Mouse (Mus musculus): ENCODE results near the gene Mier3. TPM values are rescaled to one million over a fixed set of nuclear protein-coding genes. Genes with fewer than 3 reads are reported as not detected.

Mier3 gene
- total RNA-seq, 1 experiment = 16.5 TPM

DNA sequence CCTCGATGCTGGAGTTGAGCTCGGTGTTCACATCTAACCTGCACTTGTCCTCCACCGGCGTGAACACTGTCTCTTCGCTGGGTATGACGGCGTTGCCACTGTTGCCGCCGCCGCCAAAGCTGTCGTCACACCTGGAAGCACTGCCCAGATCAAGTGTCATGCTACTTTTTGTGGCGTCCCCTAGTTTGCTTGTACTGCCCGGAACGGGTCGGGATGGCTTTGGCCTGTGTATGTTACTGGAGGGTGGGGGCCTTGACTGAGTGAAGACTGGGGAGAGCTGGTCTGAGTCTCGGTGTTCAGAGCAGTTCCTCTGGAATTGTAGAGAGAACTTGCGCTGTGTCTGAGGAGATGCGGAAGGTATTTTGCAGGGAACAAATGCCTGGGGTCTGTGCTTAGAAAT is 74.6 kb downstream of the Mier3 start:
- H3K4me1 ChIP-seq (ENCODE audit: control insufficient read depth in 2 of 2, insufficient read depth in 2 of 2, low read length in 2 of 2, poor library complexity in 1 of 2) = no peaks in the 10 kb centered on the region
- no peak overlapping the region for H3K4me3 ChIP-seq (ENCODE audit: insufficient read depth in 1 of 2, low read depth in 1 of 2, low read length in 2 of 2, poor library complexity in 1 of 2, severe bottlenecking in 1 of 2)
- peaks cover 58% of the 10 kb centered on the region for H3K36me3 ChIP-seq (ENCODE audit: control insufficient read depth, insufficient read depth, low read length, poor library complexity, severe bottlenecking)
- H3K27ac ChIP-seq (ENCODE audit: insufficient read depth, low read depth, low read length, poor library complexity, severe bottlenecking) = no peak overlapping the region
- no peak overlapping the region for H3K9ac ChIP-seq (ENCODE audit: insufficient read depth, low read depth, low read length, poor library complexity, severe bottlenecking)
- no peaks in the 10 kb centered on the region for H3K9me3 ChIP-seq (ENCODE audit: control insufficient read depth, insufficient read depth, low read depth, low read length)
- TF ChIP-seq ZNF384 (IDR thresholded peaks at IDR 0.05; ENCODE audit: low read depth, low read length) (no peak), ZC3H11A (IDR thresholded peaks at IDR 0.05; ENCODE audit: borderline replicate concordance, low read depth, low read length) (no peak), CHD2 (IDR thresholded peaks at IDR 0.05; ENCODE audit: low read depth, low read length) (no peak), HCFC1 (IDR thresholded peaks at IDR 0.05; ENCODE audit: borderline replicate concordance, insufficient read depth, low read length) (no peak), MAFK (IDR thresholded peaks at IDR 0.05; ENCODE audit: insufficient read depth, low read depth, low read length) (no peak)
- in situ Hi-C loops (cut with MboI; ENCODE audit: low sequenced_read_pairs in 2 of 2, unreplicated experiment in 2 of 2) = no loop called here
- no peak for DNase-seq (ENCODE audit: low read depth, low spot score)

DNA sequence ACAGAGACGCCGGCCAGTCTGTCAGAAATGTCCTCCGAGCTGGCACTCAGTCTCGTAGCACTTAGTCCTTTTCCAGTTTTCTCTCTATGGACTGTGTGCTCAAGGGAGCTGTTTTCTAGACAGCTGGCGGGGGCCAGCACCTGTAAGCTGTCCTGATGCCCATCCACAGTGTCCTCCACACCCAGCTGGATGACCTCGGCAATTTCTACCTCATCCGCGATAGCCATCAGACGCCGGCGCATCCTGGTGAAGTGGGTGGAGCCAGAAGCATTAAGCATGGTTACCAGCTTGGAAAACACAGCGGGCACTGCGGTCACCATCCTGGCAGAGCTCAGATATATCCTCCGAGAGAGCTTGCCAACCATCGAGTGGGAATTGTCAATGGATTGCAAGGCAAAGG is 75.2 kb downstream of the Mier3 start:
- Histone ChIP-seq H3K36me3 (ENCODE audit: control insufficient read depth, insufficient read depth, low read length, poor library complexity, severe bottlenecking) (peaks cover 63% of the 10 kb centered on the region), H3K27ac (ENCODE audit: insufficient read depth, low read depth, low read length, poor library complexity, severe bottlenecking) (no peak overlapping the region), H3K4me1 (ENCODE audit: control insufficient read depth in 2 of 2, insufficient read depth in 2 of 2, low read length in 2 of 2, poor library complexity in 1 of 2) (no peaks in the 10 kb centered on the region), H3K9ac (ENCODE audit: insufficient read depth, low read depth, low read length, poor library complexity, severe bottlenecking) (no peak overlapping the region), H3K9me3 (ENCODE audit: control insufficient read depth, insufficient read depth, low read depth, low read length) (no peaks in the 10 kb centered on the region), H3K4me3 (ENCODE audit: insufficient read depth in 1 of 2, low read depth in 1 of 2, low read length in 2 of 2, poor library complexity in 1 of 2, severe bottlenecking in 1 of 2) (no peak overlapping the region)
- TF ChIP-seq MAFK (IDR thresholded peaks at IDR 0.05; ENCODE audit: insufficient read depth, low read depth, low read length) (no peak), HCFC1 (IDR thresholded peaks at IDR 0.05; ENCODE audit: borderline replicate concordance, insufficient read depth, low read length) (no peak), ZNF384 (IDR thresholded peaks at IDR 0.05; ENCODE audit: low read depth, low read length) (no peak), CHD2 (IDR thresholded peaks at IDR 0.05; ENCODE audit: low read depth, low read length) (no peak), ZC3H11A (IDR thresholded peaks at IDR 0.05; ENCODE audit: borderline replicate concordance, low read depth, low read length) (no peak)
- in situ Hi-C loops (cut with MboI; ENCODE audit: low sequenced_read_pairs in 2 of 2, unreplicated experiment in 2 of 2) = no loop called here
- DNase-seq (ENCODE audit: low read depth, low spot score) = no peak

DNA sequence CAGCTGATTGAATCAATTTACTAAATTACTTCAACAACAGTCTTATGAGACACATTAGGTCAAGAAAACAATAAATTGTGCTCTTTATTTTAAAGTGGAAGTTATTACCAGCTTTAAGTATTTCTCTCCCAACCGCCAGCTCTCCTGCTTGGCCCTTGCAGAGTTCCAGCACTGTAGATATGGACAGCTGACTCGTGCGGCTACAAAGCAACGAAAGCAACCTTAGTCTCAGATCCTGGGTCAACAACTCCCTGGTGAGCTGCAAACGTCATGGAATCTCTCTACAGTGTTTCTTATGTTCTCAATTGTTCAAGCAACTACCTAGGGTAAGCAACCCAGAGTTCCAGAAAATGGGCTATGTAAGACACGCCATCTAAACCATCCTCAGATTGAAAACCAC is 76.2 kb downstream of the Mier3 start:
- no peaks in the 10 kb centered on the region for H3K9me3 ChIP-seq (ENCODE audit: control insufficient read depth, insufficient read depth, low read depth, low read length)
- no peak overlapping the region for H3K9ac ChIP-seq (ENCODE audit: insufficient read depth, low read depth, low read length, poor library complexity, severe bottlenecking)
- H3K27ac ChIP-seq (ENCODE audit: insufficient read depth, low read depth, low read length, poor library complexity, severe bottlenecking) = no peak overlapping the region
- H3K36me3 ChIP-seq (ENCODE audit: control insufficient read depth, insufficient read depth, low read length, poor library complexity, severe bottlenecking) = peaks cover 62% of the 10 kb centered on the region
- H3K4me3 ChIP-seq (ENCODE audit: insufficient read depth in 1 of 2, low read depth in 1 of 2, low read length in 2 of 2, poor library complexity in 1 of 2, severe bottlenecking in 1 of 2) = no peak overlapping the region
- TF ChIP-seq HCFC1 (IDR thresholded peaks at IDR 0.05; ENCODE audit: borderline replicate concordance, insufficient read depth, low read length) = no peak
- TF ChIP-seq MAFK (IDR thresholded peaks at IDR 0.05; ENCODE audit: insufficient read depth, low read depth, low read length) = no peak
- no peak for TF ChIP-seq ZNF384 (IDR thresholded peaks at IDR 0.05; ENCODE audit: low read depth, low read length)
- TF ChIP-seq CHD2 (IDR thresholded peaks at IDR 0.05; ENCODE audit: low read depth, low read length) = no peak
- TF ChIP-seq ZC3H11A (IDR thresholded peaks at IDR 0.05; ENCODE audit: borderline replicate concordance, low read depth, low read length) = no peak
- no peaks in the 10 kb centered on the region for H3K4me1 ChIP-seq (ENCODE audit: control insufficient read depth in 2 of 2, insufficient read depth in 2 of 2, low read length in 2 of 2, poor library complexity in 1 of 2)
- DNase-seq (ENCODE audit: low read depth, low spot score) = no peak
- in situ Hi-C loops (cut with MboI; ENCODE audit: low sequenced_read_pairs in 2 of 2, unreplicated experiment in 2 of 2) = no loop called here

DNA sequence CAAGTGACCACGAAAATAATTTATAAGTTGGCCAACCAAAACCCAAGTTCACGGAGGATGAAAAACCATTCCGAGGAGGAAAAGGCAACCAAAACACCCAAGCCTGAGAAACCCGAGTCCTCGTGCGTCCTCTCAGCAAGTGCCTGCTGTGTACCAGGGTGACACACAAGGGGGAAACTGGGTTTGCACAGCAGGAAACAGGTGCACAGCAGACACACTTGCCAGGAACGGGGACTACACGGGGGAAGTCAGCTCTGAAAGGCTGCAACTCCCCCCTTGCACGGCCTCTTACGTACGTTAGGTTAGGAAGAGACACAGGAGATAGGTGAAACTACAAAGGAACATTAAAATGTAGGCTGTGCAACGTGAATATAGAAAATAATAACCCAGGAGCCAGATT is 81.7 kb downstream of the Mier3 start:
- Histone ChIP-seq H3K27ac (ENCODE audit: insufficient read depth, low read depth, low read length, poor library complexity, severe bottlenecking) (no peak overlapping the region), H3K9me3 (ENCODE audit: control insufficient read depth, insufficient read depth, low read depth, low read length) (no peaks in the 10 kb centered on the region), H3K9ac (ENCODE audit: insufficient read depth, low read depth, low read length, poor library complexity, severe bottlenecking) (no peak overlapping the region), H3K4me1 (ENCODE audit: control insufficient read depth in 2 of 2, insufficient read depth in 2 of 2, low read length in 2 of 2, poor library complexity in 1 of 2) (no peaks in the 10 kb centered on the region), H3K4me3 (ENCODE audit: insufficient read depth in 1 of 2, low read depth in 1 of 2, low read length in 2 of 2, poor library complexity in 1 of 2, severe bottlenecking in 1 of 2) (no peak overlapping the region), H3K36me3 (ENCODE audit: control insufficient read depth, insufficient read depth, low read length, poor library complexity, severe bottlenecking) (peaks cover 47% of the 10 kb centered on the region)
- DNase-seq (ENCODE audit: low read depth, low spot score) = no peak
- no peak for TF ChIP-seq ZC3H11A (IDR thresholded peaks at IDR 0.05; ENCODE audit: borderline replicate concordance, low read depth, low read length)
- TF ChIP-seq HCFC1 (IDR thresholded peaks at IDR 0.05; ENCODE audit: borderline replicate concordance, insufficient read depth, low read length) = no peak
- no peak for TF ChIP-seq MAFK (IDR thresholded peaks at IDR 0.05; ENCODE audit: insufficient read depth, low read depth, low read length)
- no peak for TF ChIP-seq CHD2 (IDR thresholded peaks at IDR 0.05; ENCODE audit: low read depth, low read length)
- TF ChIP-seq ZNF384 (IDR thresholded peaks at IDR 0.05; ENCODE audit: low read depth, low read length) = no peak
- in situ Hi-C loops (cut with MboI; ENCODE audit: low sequenced_read_pairs in 2 of 2, unreplicated experiment in 2 of 2) = no loop called here

Other genes starting within 250 kb of the Mier3 start
- gene Gpbp1, start 190.9 kb upstream of the Mier3 start, total RNA-seq (2012; rRNA removed) = 53.2 and 74.6 TPM in 2 replicates
- 0.22 TPM in 1 of 2 replicates, not detected in the other for gene Gm49496, start 131.0 kb upstream of the Mier3 start, total RNA-seq (2012; rRNA removed)
- gene Gm10198, start 88.2 kb upstream of the Mier3 start, total RNA-seq (2012; rRNA removed) = not detected in 2 replicates
- gene Map3k1, start 128.0 kb downstream of the Mier3 start, total RNA-seq (2012; rRNA removed) = 17.1 and 19.2 TPM in 2 replicates

Data from ES-E14 (cell line).